Mouse (Mus musculus) heart, adult 18-20 months (tissue): ENCODE measurements around the gene Lrch1. TPM values are rescaled to one million over a fixed set of nuclear protein-coding genes. Genes with fewer than 3 reads are reported as not detected.

ENCODE experiments used
- DNase-seq, 2 experiments: peaks; one replicate each; pipeline ENCODE4 v3.0.0; 2021 to 2022; ENCODE audit warnings: mixed read lengths in 1 of 2
- total RNA-seq, 2 experiments: library from RNA; stranded (reverse); gene quantifications; 2 replicates each; pipeline ENCODE4 v1.2.3; 2021

Lrch1 gene
- total RNA-seq, 2 experiments from 2014 or later: 11.8 to 14.3 TPM

DNA sequence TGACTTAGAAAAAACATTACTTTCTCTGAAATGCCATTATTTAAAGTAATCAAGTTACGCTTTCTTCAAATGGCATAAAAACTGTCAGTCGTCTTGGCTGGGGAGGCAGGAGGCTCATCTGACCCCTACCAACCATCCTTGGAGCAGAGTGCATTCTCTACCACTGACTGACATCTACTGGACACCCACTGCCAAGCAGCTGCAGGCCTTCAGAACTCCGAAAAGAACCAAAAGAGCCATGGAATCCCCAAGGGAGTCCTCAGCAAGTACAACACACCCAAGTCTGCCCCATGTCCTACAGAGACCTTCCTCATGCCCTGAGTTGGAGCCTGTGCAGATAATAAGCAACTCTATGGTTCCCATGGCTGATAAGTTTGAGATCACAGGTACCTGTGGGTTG, 224.1 kb downstream of the Lrch1 start:
- DNase-seq: no peak

DNA sequence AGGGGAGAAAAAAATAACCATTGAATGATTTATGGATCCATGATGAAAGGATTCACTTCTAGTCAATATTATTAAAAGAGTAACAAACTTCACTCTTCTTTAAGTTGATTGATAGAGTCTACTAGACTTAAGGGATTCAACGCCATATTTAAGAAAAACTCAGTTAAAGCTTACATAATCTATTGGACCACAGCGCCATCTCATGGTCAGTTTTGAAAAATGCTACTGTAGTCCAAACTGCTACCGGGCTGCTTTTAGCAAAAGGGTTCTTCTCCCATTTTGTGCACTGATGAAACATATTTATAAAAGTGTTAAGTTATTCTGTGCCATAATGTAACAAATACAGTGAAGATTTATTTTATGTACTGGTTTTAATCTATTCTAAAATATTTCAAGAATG, 238.6 kb downstream of the Lrch1 start:
- peak; percentile 19 to 60 for DNase-seq

Other genes with a start within 250 kb of the Lrch1 start
- gene Esd, start 215.6 kb downstream of the Lrch1 start, total RNA-seq: 100 to 1,000 TPM; 124 to 130 TPM
- gene Rubcnl, start 68.2 kb upstream of the Lrch1 start, total RNA-seq: 1 to 10 TPM in 1 of 2 experiments, under 1 TPM in 1; 0.55 to 1.7 TPM
- gene Lrrc63, start 183.0 kb upstream of the Lrch1 start, total RNA-seq: not detected
- 10 to 100 TPM; 13.4 to 26.7 TPM for gene Lcp1, start 183.2 kb upstream of the Lrch1 start, total RNA-seq